Mouse (Mus musculus) cerebellum, adult 9-10 months (tissue): ENCODE results near the gene Gm10591.
"Not testable (repeated sequence)": the region's sequence is repeated elsewhere in the genome, so short reads cannot be mapped to it uniquely, and the experiment has no call there.

Experiments used
- DNase-seq: peaks from one replicate; pipeline ENCODE4 v3.0.0; 2022

Gene Gm10591

GRCm38 (mm10) chr4:42611895-42612294 is at the start of gene Gm10591:
Gene Gm10591, plus strand, starts transcription at chr4:42612195.
- not testable (repeated sequence) for DNase-seq

- not testable (repeated sequence) for DNase-seq
Observed at GRCm38 (mm10) chr4:42629419-42629818, 17.4 kb downstream of the Gm10591 start, which contains the start of gene Gm2564. Gene Gm2564, plus strand, starts transcription at chr4:42629719.

GRCm38 (mm10) chr4:42654951-42655350 is 43.0 kb downstream of the Gm10591 start, which contains the start of gene Ccl27b:
Gene Ccl27b, plus strand, starts transcription at chr4:42655251.
- not testable (repeated sequence) for DNase-seq

- not testable (repeated sequence) for DNase-seq
Observed at GRCm38 (mm10) chr4:42661793-42662192, 49.8 kb downstream of the Gm10591 start, which contains the start of gene Il11ra2. Gene Il11ra2, minus strand, starts transcription at chr4:42661893.
